Mouse (Mus musculus) liver, adult 2 months (tissue): ENCODE results near the gene H2-DMa. TPM values are rescaled to one million over a fixed set of nuclear protein-coding genes. Genes with fewer than 3 reads are reported as not detected.

Experiments
- DNase-seq: peaks from one replicate; pipeline ENCODE4 v3.0.0-alpha.2; 2011; ENCODE audit warnings: low read depth, low spot score; ENCODE audit errors: extremely low read depth
- H3K27ac ChIP-seq: fragments of 200-500 bp; replicated peaks from 2 replicates; pipeline ENCODE4 v1.5.1; 2012; ENCODE audit warnings: low read depth, mild to moderate bottlenecking, control low read depth, inconsistent platforms, low read length; ENCODE audit not compliant: insufficient read depth
- H3K27me3 ChIP-seq: fragments of 200-500 bp; 2 replicates; pipeline ENCODE4 v1.6.1; 2012; ENCODE audit warnings: mild to moderate bottlenecking, moderate library complexity, low read length, inconsistent platforms; ENCODE audit not compliant: control insufficient read depth, insufficient read depth
- H3K36me3 ChIP-seq: fragments of 200-500 bp; 2 replicates; pipeline ENCODE4 v1.6.1; 2012; ENCODE audit warnings: low read length, inconsistent platforms; ENCODE audit not compliant: control insufficient read depth, insufficient read depth
- H3K4me1 ChIP-seq: fragments of 200-500 bp; 2 replicates; pipeline ENCODE4 v1.6.1; 2011; ENCODE audit warnings: low read length; ENCODE audit not compliant: control insufficient read depth, insufficient read depth
- H3K4me3 ChIP-seq: fragments of 200-500 bp; 2 replicates; pipeline ENCODE4 v1.5.1; 2011; ENCODE audit warnings: low read depth, mild to moderate bottlenecking, control low read depth, low read length, moderate library complexity; ENCODE audit not compliant: insufficient read depth
- H3K79me2 ChIP-seq: fragments of 200-500 bp; 2 replicates; pipeline ENCODE4 v1.6.1; 2012; ENCODE audit warnings: inconsistent platforms, mild to moderate bottlenecking, low read length, moderate library complexity; ENCODE audit not compliant: control insufficient read depth, insufficient read depth
- H3K9ac ChIP-seq: fragments of 200-500 bp; 2 replicates; pipeline ENCODE4 v1.6.1; 2012; ENCODE audit warnings: low read depth, mild to moderate bottlenecking, control low read depth, inconsistent platforms, low read length
- CTCF ChIP-seq: fragments of 200-500 bp; IDR thresholded peaks from 2 replicates; pipeline ENCODE4 v1.5.1; 2011; ENCODE audit warnings: low read depth, low read length, control low read depth
- POLR2A ChIP-seq: fragments of 200-500 bp; IDR thresholded peaks from 2 replicates; pipeline ENCODE4 v1.6.1; 2011; ENCODE audit warnings: low read length, control low read depth; ENCODE audit not compliant: insufficient read depth; ENCODE audit errors: extremely low read depth
- WGBS: fragments of 180-500 bp; shearing (Covaris S2); methylation state at CpG from one replicate; pipeline ENCODE4 v1.1.7; 2018; 5-methylcytosine and 5-hydroxymethylcytosine counted together
- polyA plus RNA-seq: library from polyadenylated mRNA; depleted of rRNA; stranded (reverse); fragments of >200 nt; gene quantifications from 2 replicates; pipeline ENCODE4 v1.2.3, GENCODE M21; 2012
- total RNA-seq: library from RNA; depleted of rRNA; stranded (reverse); fragments of >200 nt; gene quantifications from 2 replicates; pipeline ENCODE4 v1.2.3, GENCODE M21; 2014

H2-DMa gene
- total and polyA plus RNA-seq, 2 experiments = 7.1 to 13.1 TPM

DNA sequence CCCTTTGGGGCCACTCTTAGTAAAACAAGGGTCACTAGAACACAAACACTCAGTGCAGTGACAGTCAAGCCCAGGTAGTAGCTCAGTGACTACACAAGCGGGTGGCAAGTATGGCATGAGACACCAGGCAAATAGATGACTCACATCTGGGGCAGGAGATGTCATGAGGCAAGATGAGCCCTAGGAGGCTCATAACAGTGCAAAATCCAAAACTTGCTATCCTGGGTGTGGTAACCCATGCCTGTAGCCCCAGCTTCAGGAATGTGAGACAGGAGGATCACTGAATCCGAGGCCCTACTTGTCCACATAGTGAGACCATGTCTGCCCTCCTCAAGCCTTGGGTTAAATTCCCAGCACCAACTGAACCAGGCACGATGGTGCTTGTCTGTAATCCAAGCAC, 15.1 kb downstream of the H2-DMa start:
- Histone ChIP-seq H3K4me3 (no peak overlapping the region), H3K79me2 (no peaks in the 10 kb centered on the region), H3K27ac (no peak overlapping the region), H3K9ac (no peak overlapping the region), H3K27me3 (0 out of 2 replicates have a peak, but pooled peaks cover 3% of the 10 kb centered on the region), H3K4me1 (no peaks in the 10 kb centered on the region), H3K36me3 (no peaks in the 10 kb centered on the region)
- TF ChIP-seq CTCF = no peak
- no peak for DNase-seq
- WGBS = 64% methylated on average over 3 of the region's 3 CpGs

DNA sequence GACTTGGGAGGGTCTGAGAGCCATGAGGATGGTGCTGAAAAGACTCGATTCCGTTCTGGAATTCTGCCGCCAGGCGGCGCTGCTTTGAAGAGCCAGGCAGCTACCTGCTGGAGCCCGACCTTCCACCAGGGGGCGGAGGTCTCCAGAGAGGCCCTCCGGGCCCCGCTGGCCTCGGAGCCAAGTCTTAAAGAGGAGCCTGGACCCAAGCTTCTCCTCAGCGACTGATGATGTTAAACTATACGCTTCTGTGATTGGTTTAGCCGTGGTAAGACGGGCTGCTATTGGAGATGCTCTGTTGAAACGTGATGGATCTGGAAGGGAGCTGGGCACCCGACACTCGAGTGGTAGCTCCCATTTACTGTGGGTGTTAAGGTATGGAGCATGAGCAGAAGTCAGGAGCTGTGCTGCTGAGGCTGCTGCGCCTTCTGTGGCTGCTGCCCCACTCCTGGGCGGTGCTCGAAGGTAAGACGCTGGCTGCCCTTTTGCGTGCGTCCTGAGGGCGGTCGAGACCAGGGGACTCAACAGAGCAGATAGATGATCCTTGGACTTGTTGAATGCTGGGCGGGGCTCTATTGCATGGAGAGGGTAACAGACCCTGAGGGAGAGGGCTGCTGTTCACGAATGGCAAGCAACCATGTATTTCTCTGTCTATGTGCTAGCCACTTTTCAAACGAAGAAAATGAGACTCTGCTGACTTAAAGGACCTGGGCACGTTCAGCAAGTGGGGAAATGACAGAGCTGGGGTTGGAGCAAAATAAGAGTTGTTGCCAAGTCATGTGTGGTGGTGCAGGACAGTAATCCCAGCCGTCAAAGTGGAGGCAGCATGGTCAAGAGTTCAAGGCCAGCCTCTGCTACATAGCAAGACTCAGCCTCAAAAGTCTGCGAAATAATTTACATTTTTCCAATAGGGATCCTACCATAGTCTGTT, 16.2 kb downstream of the H2-DMa start:
- DNase-seq = peak; percentile 95
- H3K4me1 ChIP-seq = no peaks in the 10 kb centered on the region
- no peaks in the 10 kb centered on the region for H3K79me2 ChIP-seq
- no peak overlapping the region for H3K27ac ChIP-seq
- peaks cover 7% of the 10 kb centered on the region; the same call in 1 of the 2 replicates for H3K27me3 ChIP-seq
- peak overlapping the region; percentile 5; the same call in 1 of the 2 replicates for H3K9ac ChIP-seq
- WGBS = 8% methylated on average over 31 of the region's 31 CpGs
- TF ChIP-seq POLR2A (no peak), CTCF (peak; percentile 100)
- no peaks in the 10 kb centered on the region for H3K36me3 ChIP-seq
- peak overlapping the region; percentile 54 for H3K4me3 ChIP-seq

DNA sequence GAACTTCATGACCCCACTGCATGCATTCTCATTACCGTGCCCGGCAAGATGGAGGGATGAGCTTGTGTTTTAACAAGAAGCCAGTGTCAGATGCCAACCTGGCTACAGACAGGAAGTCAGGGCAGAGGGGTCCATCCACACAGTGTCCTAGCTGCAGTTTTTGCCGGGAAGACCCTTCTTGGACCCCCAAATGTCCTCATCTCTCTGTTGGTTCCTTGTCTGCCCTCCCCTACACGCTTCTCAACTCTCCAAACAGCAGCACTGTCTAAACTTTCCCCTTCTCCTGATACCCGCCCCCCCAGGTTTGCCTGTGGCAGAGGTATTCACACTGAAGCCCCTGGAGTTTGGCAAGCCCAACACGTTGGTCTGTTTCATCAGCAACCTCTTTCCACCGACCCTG, 18.3 kb downstream of the H2-DMa start:
- WGBS = 66% methylated on average over 7 of the region's 7 CpGs
- H3K4me3 ChIP-seq = no peak overlapping the region
- no peak for TF ChIP-seq POLR2A
- no peak for TF ChIP-seq CTCF
- no peaks in the 10 kb centered on the region for H3K79me2 ChIP-seq
- H3K36me3 ChIP-seq = no peaks in the 10 kb centered on the region
- no peaks in the 10 kb centered on the region for H3K4me1 ChIP-seq
- DNase-seq = no peak
- H3K9ac ChIP-seq = no peak overlapping the region
- no peak overlapping the region for H3K27ac ChIP-seq
- H3K27me3 ChIP-seq = peaks cover 7% of the 10 kb centered on the region; the same call in 1 of the 2 replicates

DNA sequence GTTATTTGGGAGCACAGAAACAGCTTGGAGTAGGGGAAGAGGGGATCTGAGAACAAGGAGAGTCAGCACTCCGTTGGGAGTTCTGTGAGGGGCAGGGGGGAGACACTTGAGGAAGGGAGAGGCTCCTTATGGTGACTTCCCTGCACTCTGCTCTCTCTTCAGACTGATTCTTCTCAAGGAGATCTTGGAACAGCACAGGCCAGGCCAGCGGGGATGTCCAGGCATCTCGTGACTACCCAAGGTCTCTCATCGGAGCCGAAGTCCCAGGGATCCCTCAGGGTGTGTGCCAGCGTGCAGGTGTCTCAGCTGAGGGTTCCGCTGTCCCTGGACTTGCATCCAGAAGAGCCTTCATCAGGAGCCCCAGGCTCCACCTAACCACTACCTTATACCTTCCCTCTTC, 19.3 kb downstream of the H2-DMa start:
- H3K79me2 ChIP-seq = no peaks in the 10 kb centered on the region
- DNase-seq = no peak
- H3K4me1 ChIP-seq = no peaks in the 10 kb centered on the region
- H3K4me3 ChIP-seq = no peak overlapping the region
- WGBS = 69% methylated on average over 7 of the region's 7 CpGs
- H3K36me3 ChIP-seq = no peaks in the 10 kb centered on the region
- no peak overlapping the region for H3K27ac ChIP-seq
- H3K27me3 ChIP-seq = peaks cover 7% of the 10 kb centered on the region; the same call in 1 of the 2 replicates
- H3K9ac ChIP-seq = no peak overlapping the region
- TF ChIP-seq POLR2A = no peak
- TF ChIP-seq CTCF = no peak

DNA sequence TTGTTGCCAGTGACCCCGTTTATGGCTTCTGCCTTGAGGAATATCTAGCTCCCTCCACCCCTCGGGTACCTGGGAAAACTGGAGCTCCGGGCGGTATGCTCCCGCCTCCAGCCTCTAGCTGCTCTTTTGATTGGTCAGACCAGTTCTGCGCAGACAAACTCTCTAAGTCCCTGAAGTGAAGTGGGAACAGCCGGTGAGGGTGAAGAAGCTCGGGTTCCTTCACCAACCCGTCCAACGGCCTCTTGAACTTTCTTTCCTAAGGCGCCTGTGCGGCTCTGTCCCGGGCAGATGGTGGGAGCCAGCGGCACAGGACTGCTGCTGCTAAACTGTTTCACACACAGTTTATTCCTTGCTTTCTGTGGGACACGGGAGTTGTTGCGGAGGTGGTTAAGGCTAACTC, 20.1 kb downstream of the H2-DMa start:
- Histone ChIP-seq H3K27ac (no peak overlapping the region), H3K4me3 (no peak overlapping the region), H3K36me3 (no peaks in the 10 kb centered on the region), H3K27me3 (peaks cover 7% of the 10 kb centered on the region; the same call in 1 of the 2 replicates), H3K9ac (no peak overlapping the region), H3K4me1 (no peaks in the 10 kb centered on the region), H3K79me2 (no peaks in the 10 kb centered on the region)
- TF ChIP-seq CTCF (no peak), POLR2A (no peak)
- DNase-seq = no peak
- WGBS = 7% methylated on average over 16 of the region's 16 CpGs

DNA sequence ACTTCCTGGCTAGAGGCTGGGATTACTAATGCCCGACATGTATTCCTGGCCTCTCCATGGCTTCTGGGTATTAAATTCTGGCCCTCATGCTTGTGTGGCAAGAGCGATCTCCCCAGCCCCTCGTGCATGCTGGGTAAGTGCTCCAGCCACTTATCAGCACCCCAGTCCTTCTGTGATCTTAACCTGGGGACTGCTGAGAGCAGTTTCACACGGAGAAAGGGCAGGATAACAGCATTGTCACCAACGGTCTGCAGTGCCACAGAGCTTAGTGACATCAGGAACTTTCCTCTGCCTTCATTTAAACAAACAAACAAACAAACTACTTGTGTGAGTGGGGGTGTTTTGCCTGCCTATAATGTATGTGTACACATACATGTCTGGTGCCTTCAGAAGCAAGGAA, 20.9 kb downstream of the H2-DMa start:
- Histone ChIP-seq H3K27ac (no peak overlapping the region), H3K79me2 (no peaks in the 10 kb centered on the region), H3K27me3 (peaks cover 7% of the 10 kb centered on the region; the same call in 1 of the 2 replicates), H3K4me3 (no peak overlapping the region), H3K4me1 (no peaks in the 10 kb centered on the region), H3K9ac (no peak overlapping the region), H3K36me3 (no peaks in the 10 kb centered on the region)
- WGBS = 11% methylated on average over 5 of the region's 5 CpGs
- no peak for TF ChIP-seq POLR2A
- TF ChIP-seq CTCF = no peak
- no peak for DNase-seq
